Mouse (Mus musculus) C2C12 (cell line): Measurements from ENCODE around the gene Gm13290. TPM values are rescaled to one million over a fixed set of nuclear protein-coding genes. Genes with fewer than 3 reads are reported as not detected.

ENCODE experiments used
- H3K27me3 ChIP-seq: one replicate; pipeline ENCODE4 v1.6.1; 2011; ENCODE audit not compliant: control insufficient read depth, insufficient read depth, insufficient read length
- H3K36me3 ChIP-seq: one replicate; pipeline ENCODE4 v1.6.1; 2011; ENCODE audit not compliant: control insufficient read depth, insufficient read depth
- H3K4me3 ChIP-seq: one replicate; pipeline ENCODE4 v1.5.1; 2011; ENCODE audit warnings: mild to moderate bottlenecking, control low read depth; ENCODE audit not compliant: poor library complexity, insufficient read depth, severe bottlenecking
- H3K79me2 ChIP-seq: one replicate; pipeline ENCODE4 v1.6.1; 2011; ENCODE audit not compliant: control insufficient read depth, insufficient read depth
- H3K79me3 ChIP-seq: one replicate; pipeline ENCODE4 v1.6.1; 2011; ENCODE audit warnings: low read depth, control low read depth
- H3ac ChIP-seq: one replicate; pipeline ENCODE3; 2011; ENCODE audit warnings: low read depth; ENCODE audit not compliant: control insufficient read depth, insufficient read length
- CEBPB ChIP-seq: IDR thresholded peaks from one replicate; pipeline ENCODE4 v1.6.1; 2011; ENCODE audit warnings: low read depth, mild to moderate bottlenecking, control low read depth, moderate library complexity
- CTCF ChIP-seq: IDR thresholded peaks from one replicate; pipeline ENCODE4 v1.5.1; 2011; ENCODE audit not compliant: control insufficient read depth, insufficient read depth, insufficient read length
- FOSL1 ChIP-seq: IDR thresholded peaks from one replicate; pipeline ENCODE4 v1.8.0; 2011; ENCODE audit warnings: mild to moderate bottlenecking, low read length; ENCODE audit not compliant: poor library complexity, insufficient read depth, severe bottlenecking
- MAX ChIP-seq: IDR thresholded peaks from one replicate; pipeline ENCODE4 v1.6.1; 2011; ENCODE audit warnings: mild to moderate bottlenecking, control low read depth
- MYOD1 ChIP-seq: IDR thresholded peaks from one replicate; pipeline ENCODE4 v1.6.1; 2011; ENCODE audit warnings: low read depth; ENCODE audit not compliant: control insufficient read depth, insufficient read length
- MYOG ChIP-seq: IDR thresholded peaks from one replicate; pipeline ENCODE4 v1.6.1; 2011; ENCODE audit not compliant: control insufficient read depth, insufficient read length; ENCODE audit errors: extremely low read depth
- USF1 ChIP-seq: IDR thresholded peaks from one replicate; pipeline ENCODE4 v1.6.1; 2011; ENCODE audit warnings: low read depth, mild to moderate bottlenecking, control low read depth, moderate library complexity
- polyA plus RNA-seq: library from polyadenylated mRNA; unstranded; fragments of >200 nt; fragmentation: generic; extraction: Trizol; gene quantifications from one replicate; pipeline ENCODE4 v1.2.1, GENCODE M21; 2012; ENCODE audit warnings: missing spikeins

Gene Gm13290
- polyA plus RNA-seq, 1 experiment = 1.3 TPM

- H3K4me3 ChIP-seq = no peak within 1 kb of the TSS
- H3K36me3 ChIP-seq = no peaks in the 10 kb centered on the region
- H3K79me3 ChIP-seq = no peaks in the 10 kb centered on the region
- no peaks in the 10 kb centered on the region for H3K79me2 ChIP-seq
- peaks cover 13% of the 10 kb centered on the region for H3K27me3 ChIP-seq
- no peak for TF ChIP-seq FOSL1
- TF ChIP-seq CEBPB = no peak
- no peak for TF ChIP-seq MAX
- no peak for TF ChIP-seq USF1
- TF ChIP-seq MYOD1 = no peak
- TF ChIP-seq MYOG = no peak
- TF ChIP-seq CTCF = no peak
- H3ac ChIP-seq = no peak within 1 kb of the TSS
These were observed 46.0 kb downstream of the Gm13290 start, which contains the start of gene Ifna11 for GRCm38 (mm10) chr4:88819659-88820058. Ifna11 (plus strand) TSS chr4:88819959.

GRCm38 (mm10) chr4:88822995-88823394 is 49.4 kb downstream of the Gm13290 start:
- H3K79me2 ChIP-seq = no peaks in the 10 kb centered on the region
- H3K27me3 ChIP-seq = peaks cover 7% of the 10 kb centered on the region
- no peak overlapping the region for H3ac ChIP-seq
- TF ChIP-seq MYOD1 (no peak), CTCF (no peak), FOSL1 (no peak), MYOG (no peak), USF1 (no peak)
- H3K36me3 ChIP-seq = no peaks in the 10 kb centered on the region
- H3K4me3 ChIP-seq = no peak overlapping the region
- no peaks in the 10 kb centered on the region for H3K79me3 ChIP-seq

Other genes with a start within 250 kb of the Gm13290 start
- gene Ifna15, start 215.6 kb upstream of the Gm13290 start, polyA plus RNA-seq = not detected
- gene Ifna14, start 202.0 kb upstream of the Gm13290 start, polyA plus RNA-seq = not detected
- gene Ifna9, start 181.4 kb upstream of the Gm13290 start, polyA plus RNA-seq = not detected
- not detected for gene Ifna12, start 170.5 kb upstream of the Gm13290 start, polyA plus RNA-seq
- not detected for gene C87499, start 139.4 kb upstream of the Gm13290 start, polyA plus RNA-seq
- gene Ifna13, start 129.4 kb upstream of the Gm13290 start, polyA plus RNA-seq = not detected
- not detected for gene Ifna16, start 96.9 kb upstream of the Gm13290 start, polyA plus RNA-seq
- not detected for gene Ifna2, start 89.9 kb upstream of the Gm13290 start, polyA plus RNA-seq
- not detected for gene Ifnab, start 82.5 kb upstream of the Gm13290 start, polyA plus RNA-seq
- 1.9 TPM for gene Gm26566, start 52.0 kb upstream of the Gm13290 start, polyA plus RNA-seq
- 11.6 TPM for gene Klhl9, start 51.4 kb upstream of the Gm13290 start, polyA plus RNA-seq
- not detected for gene Gm13271, start 19.0 kb upstream of the Gm13290 start, polyA plus RNA-seq
- gene Gm13283, start 13.7 kb upstream of the Gm13290 start, polyA plus RNA-seq = not detected
- not detected for gene Gm13289, start 3.1 kb downstream of the Gm13290 start, polyA plus RNA-seq
- not detected for gene Gm13272, start 6.0 kb downstream of the Gm13290 start, polyA plus RNA-seq
- not detected for gene Ifnz, start 8.3 kb downstream of the Gm13290 start, polyA plus RNA-seq
- gene Gm13276, start 11.9 kb downstream of the Gm13290 start, polyA plus RNA-seq = 0.92 TPM
- gene Gm13277, start 14.8 kb downstream of the Gm13290 start, polyA plus RNA-seq = not detected
- gene Gm13278, start 17.7 kb downstream of the Gm13290 start, polyA plus RNA-seq = not detected
- 0.42 TPM for gene Gm13275, start 20.7 kb downstream of the Gm13290 start, polyA plus RNA-seq
- not detected for gene Gm13279, start 23.6 kb downstream of the Gm13290 start, polyA plus RNA-seq
- gene Gm13285, start 25.8 kb downstream of the Gm13290 start, polyA plus RNA-seq = not detected
- 0.42 TPM for gene Gm13287, start 29.4 kb downstream of the Gm13290 start, polyA plus RNA-seq
- 0.18 TPM for gene Gm13288, start 31.7 kb downstream of the Gm13290 start, polyA plus RNA-seq
- gene Ifna7, start 42.4 kb downstream of the Gm13290 start, polyA plus RNA-seq = not detected
- gene Ifna11, start 46.1 kb downstream of the Gm13290 start, polyA plus RNA-seq = not detected
- gene Ifna6, start 53.6 kb downstream of the Gm13290 start, polyA plus RNA-seq = not detected
- gene Ifna5, start 61.7 kb downstream of the Gm13290 start, polyA plus RNA-seq = not detected
- not detected for gene Ifna4, start 68.0 kb downstream of the Gm13290 start, polyA plus RNA-seq
- gene Ifna1, start 76.3 kb downstream of the Gm13290 start, polyA plus RNA-seq = not detected
- not detected for gene Ifne, start 106.4 kb downstream of the Gm13290 start, polyA plus RNA-seq